Mouse (Mus musculus) olfactory bulb, adult 2 months (tissue): ENCODE measurements around the gene Patl1.

Source experiments
- CTCF ChIP-seq: fragments of 200-500 bp; IDR thresholded peaks from 2 replicates; pipeline ENCODE4 v1.5.1; 2012; ENCODE audit warnings: low read depth, mild to moderate bottlenecking, low read length, moderate library complexity; ENCODE audit not compliant: insufficient read depth
- POLR2A ChIP-seq: fragments of 200-500 bp; IDR thresholded peaks from 2 replicates; pipeline ENCODE4 v1.6.1; 2012; ENCODE audit warnings: mild to moderate bottlenecking, low read depth, low read length, moderate library complexity; ENCODE audit not compliant: insufficient read depth

GRCm38 (mm10) chr19:11915804-11916203 lies 3.6 kb downstream of the Patl1 start:
- TF ChIP-seq POLR2A (no peak), CTCF (no peak)
